Mouse (Mus musculus) MEL (cell line): Measurements from ENCODE around the gene Tor4a. TPM values are rescaled to one million over a fixed set of nuclear protein-coding genes. Genes with fewer than 3 reads are reported as not detected.

Experiments
- DNase-seq: peaks from one replicate; pipeline ENCODE4 v3.0.0; 2011; ENCODE audit warnings: low read depth, low spot score
- H3K27ac ChIP-seq: 2 replicates; pipeline ENCODE4 v1.5.1; 2012; ENCODE audit warnings: low read depth, mild to moderate bottlenecking, control low read depth, low read length, moderate library complexity; ENCODE audit not compliant: control insufficient read depth
- H3K27me3 ChIP-seq, 2 experiments: fragments of 150-350 bp in 1 of 2; sonication (generic) in 1 of 2; 2 replicates each; pipeline ENCODE4 v1.6.1; 2012; ENCODE audit warnings: low read length in 2 of 2, mild to moderate bottlenecking in 2 of 2, improper control_type of control experiment in 1 of 2, moderate library complexity in 1 of 2; ENCODE audit not compliant: insufficient read depth in 2 of 2, control insufficient read depth in 1 of 2
- H3K36me3 ChIP-seq, 2 experiments: 2 replicates each; pipeline ENCODE4 v1.6.1; 2012 to 2014; ENCODE audit warnings: low read length in 2 of 2, improper control_type of control experiment in 1 of 2, inconsistent platforms in 1 of 2, mild to moderate bottlenecking in 1 of 2; ENCODE audit not compliant: insufficient read depth in 2 of 2, control insufficient read depth in 1 of 2
- H3K4me1 ChIP-seq, 2 experiments: fragments of 150-350 bp in 1 of 2; sonication (generic) in 1 of 2; 2 replicates each; pipeline ENCODE4 v1.6.1; 2012; ENCODE audit warnings: low read length in 2 of 2, improper control_type of control experiment in 1 of 2, mild to moderate bottlenecking in 1 of 2; ENCODE audit not compliant: insufficient read depth in 2 of 2, control insufficient read depth in 1 of 2
- H3K4me3 ChIP-seq, 2 experiments: fragments of 150-350 bp in 1 of 2; sonication (generic) in 1 of 2; 2 replicates each; pipeline ENCODE4 v1.5.1; 2012; ENCODE audit warnings: low read depth in 2 of 2, low read length in 2 of 2, mild to moderate bottlenecking in 2 of 2, moderate library complexity in 2 of 2, control low read depth in 1 of 2, improper control_type of control experiment in 1 of 2; ENCODE audit not compliant: control insufficient read depth in 1 of 2, insufficient read depth in 1 of 2
- H3K79me2 ChIP-seq: 2 replicates; pipeline ENCODE4 v1.6.1; 2012; ENCODE audit warnings: mild to moderate bottlenecking, low read length, moderate library complexity; ENCODE audit not compliant: control insufficient read depth, poor library complexity, insufficient read depth
- H3K9ac ChIP-seq: 2 replicates; pipeline ENCODE4 v1.6.1; 2012; ENCODE audit warnings: low read depth, mild to moderate bottlenecking, control low read depth, low read length, moderate library complexity; ENCODE audit not compliant: control insufficient read depth, poor library complexity, severe bottlenecking
- H3K9me3 ChIP-seq: fragments of 150-350 bp; sonication (generic); replicated peaks from 2 replicates; pipeline ENCODE4 v1.6.1; 2012; ENCODE audit warnings: mild to moderate bottlenecking, low read length, improper control_type of control experiment, moderate library complexity; ENCODE audit not compliant: insufficient read depth
- E2F4 ChIP-seq: IDR thresholded peaks from 2 replicates; pipeline ENCODE4 v1.6.1; 2011; ENCODE audit warnings: low read depth, low read length, improper control_type of control experiment, borderline replicate concordance
- ELF1 ChIP-seq: IDR thresholded peaks from 2 replicates; pipeline ENCODE4 v1.6.1; 2014; ENCODE audit warnings: low read depth, mild to moderate bottlenecking, inconsistent platforms, low read length, improper control_type of control experiment, moderate library complexity
- EP300 ChIP-seq, 2 experiments: IDR thresholded peaks; 2 replicates each; pipeline ENCODE4 v1.6.1; 2011; ENCODE audit warnings: improper control_type of control experiment in 2 of 2, low read length in 2 of 2, low read depth in 1 of 2, mild to moderate bottlenecking in 1 of 2
- GABPA ChIP-seq: IDR thresholded peaks from 2 replicates; pipeline ENCODE4 v1.6.1; 2012; ENCODE audit warnings: low read depth, mild to moderate bottlenecking, inconsistent platforms, low read length, improper control_type of control experiment, moderate library complexity
- GATA1 ChIP-seq: IDR thresholded peaks from 2 replicates; pipeline ENCODE4 v1.6.1; 2011; ENCODE audit warnings: low read depth, low read length, improper control_type of control experiment
- JUND ChIP-seq: IDR thresholded peaks from 2 replicates; pipeline ENCODE4 v1.6.1; 2011; ENCODE audit warnings: low read depth, mild to moderate bottlenecking, improper control_type of control experiment, low read length
- KAT2A ChIP-seq: conservative IDR thresholded peaks from 2 replicates; pipeline ENCODE4 v1.6.1; 2012; ENCODE audit warnings: low read depth, low read length, improper control_type of control experiment, inconsistent platforms
- MAZ ChIP-seq: IDR thresholded peaks from 2 replicates; pipeline ENCODE4 v1.6.1; 2012; ENCODE audit warnings: low read depth, mild to moderate bottlenecking, inconsistent platforms, low read length, improper control_type of control experiment
- MEF2A ChIP-seq: IDR thresholded peaks from 2 replicates; pipeline ENCODE4 v1.6.1; 2014; ENCODE audit warnings: low read depth, mild to moderate bottlenecking, inconsistent platforms, low read length, improper control_type of control experiment; ENCODE audit not compliant: poor library complexity, insufficient replicate concordance, severe bottlenecking; ENCODE audit errors: extremely low read depth
- NRF1 ChIP-seq: IDR thresholded peaks from 2 replicates; pipeline ENCODE4 v1.6.1; 2014; ENCODE audit warnings: low read depth, mild to moderate bottlenecking, inconsistent platforms, low read length, improper control_type of control experiment, moderate library complexity; ENCODE audit not compliant: poor library complexity, insufficient read depth, severe bottlenecking
- POLR2A ChIP-seq, 2 experiments: IDR thresholded peaks; 2 replicates each; pipeline ENCODE4 v1.6.1; 2011 to 2012; ENCODE audit warnings: low read length in 2 of 2, mild to moderate bottlenecking in 2 of 2, control low read depth in 1 of 2, improper control_type of control experiment in 1 of 2, low read depth in 1 of 2, moderate library complexity in 1 of 2; ENCODE audit not compliant: control insufficient read depth in 1 of 2, insufficient read depth in 1 of 2, poor library complexity in 1 of 2
- POLR2AphosphoS2 ChIP-seq: IDR thresholded peaks from 2 replicates; pipeline ENCODE4 v1.6.1; 2011; ENCODE audit warnings: low read length, improper control_type of control experiment
- RAD21 ChIP-seq: IDR thresholded peaks from 2 replicates; pipeline ENCODE4 v1.6.1; 2011; ENCODE audit warnings: mild to moderate bottlenecking, low read depth, low read length, improper control_type of control experiment
- RCOR1 ChIP-seq: IDR thresholded peaks from 2 replicates; pipeline ENCODE4 v1.6.1; 2012; ENCODE audit warnings: low read depth, mild to moderate bottlenecking, inconsistent platforms, low read length, improper control_type of control experiment
- SMC3 ChIP-seq: IDR thresholded peaks from 2 replicates; pipeline ENCODE4 v1.6.1; 2011; ENCODE audit warnings: low read depth, low read length, improper control_type of control experiment
- TAL1 ChIP-seq: IDR thresholded peaks from 2 replicates; pipeline ENCODE4 v1.6.1; 2012; ENCODE audit warnings: mild to moderate bottlenecking, inconsistent platforms, low read length, moderate library complexity, mixed read lengths
- TBP ChIP-seq: IDR thresholded peaks from 2 replicates; pipeline ENCODE4 v1.8.0; 2011; ENCODE audit warnings: low read depth, low read length, improper control_type of control experiment
- TCF12 ChIP-seq: IDR thresholded peaks from 2 replicates; pipeline ENCODE4 v1.6.1; 2014; ENCODE audit warnings: low read depth, mild to moderate bottlenecking, inconsistent platforms, low read length, improper control_type of control experiment, moderate library complexity
- UBTF ChIP-seq: IDR thresholded peaks from 2 replicates; pipeline ENCODE4 v1.6.1; 2012; ENCODE audit warnings: low read depth, mild to moderate bottlenecking, inconsistent platforms, low read length, improper control_type of control experiment, moderate library complexity, borderline replicate concordance; ENCODE audit not compliant: insufficient read depth
- USF2 ChIP-seq, 2 experiments: IDR thresholded peaks; 2 replicates each; pipeline ENCODE4 v1.6.1; 2011 to 2012; ENCODE audit warnings: improper control_type of control experiment in 2 of 2, low read length in 2 of 2, borderline replicate concordance in 1 of 2, inconsistent platforms in 1 of 2, low read depth in 1 of 2, mild to moderate bottlenecking in 1 of 2; ENCODE audit not compliant: insufficient read depth in 1 of 2
- ZC3H11A ChIP-seq: IDR thresholded peaks from 2 replicates; pipeline ENCODE4 v1.6.1; 2012; ENCODE audit warnings: low read depth, mild to moderate bottlenecking, inconsistent platforms, low read length, improper control_type of control experiment
- ZKSCAN1 ChIP-seq: IDR thresholded peaks from 2 replicates; pipeline ENCODE4 v1.6.1; 2012; ENCODE audit warnings: low read depth, mild to moderate bottlenecking, inconsistent platforms, low read length, improper control_type of control experiment, moderate library complexity
- polyA plus RNA-seq, 2 experiments: library from polyadenylated mRNA; stranded (reverse) in 1 of 2; unstranded in 1 of 2; fragments of >175 nt in 1 of 2; fragments of >200 nt in 1 of 2; gene quantifications; 2 replicates each; pipeline versions ENCODE4 v1.2.1 to v1.2.4; 2012; ENCODE audit warnings: low replicate concordance in 2 of 2, low read depth in 1 of 2; ENCODE audit not compliant: insufficient read length in 2 of 2, insufficient read depth in 1 of 2, missing spikeins in 1 of 2
- total RNA-seq: library from RNA; depleted of rRNA; stranded (reverse); fragments of 300-350 nt; gene quantifications from 2 replicates; pipeline ENCODE4 v1.2.3, GENCODE M21; 2012

Tor4a gene
- total and polyA plus RNA-seq, 3 experiments, result 9.1 to 13.7 TPM; not detected in 1

- peak; percentile 82 for TF ChIP-seq MAZ
Measured at GRCm38 (mm10) chr2:25211121-25211670, 14.5 kb upstream of the Tor4a start, which contains the start of gene Nelfb (continued).

DNA sequence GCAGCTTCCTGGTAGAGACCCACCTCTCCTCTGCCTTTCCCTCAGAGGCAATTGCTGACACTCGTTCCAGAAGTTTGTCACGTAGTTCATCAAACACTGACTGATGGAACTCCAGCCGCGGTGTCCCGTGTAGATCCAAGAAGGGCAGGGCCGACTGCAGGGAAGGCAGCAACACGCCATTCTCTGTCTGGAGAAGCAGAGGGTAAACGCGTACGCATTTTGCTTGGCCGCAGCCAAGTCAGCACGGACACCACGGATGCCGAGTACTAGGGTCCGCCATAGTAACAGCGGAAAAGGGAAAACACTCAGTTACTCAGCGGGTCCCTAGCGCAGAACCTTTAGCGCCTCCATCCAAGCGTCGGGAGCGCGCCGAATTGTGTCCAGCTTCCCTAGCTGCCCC is 14.0 kb upstream of the Tor4a start:
- DNase-seq, result no peak

DNA sequence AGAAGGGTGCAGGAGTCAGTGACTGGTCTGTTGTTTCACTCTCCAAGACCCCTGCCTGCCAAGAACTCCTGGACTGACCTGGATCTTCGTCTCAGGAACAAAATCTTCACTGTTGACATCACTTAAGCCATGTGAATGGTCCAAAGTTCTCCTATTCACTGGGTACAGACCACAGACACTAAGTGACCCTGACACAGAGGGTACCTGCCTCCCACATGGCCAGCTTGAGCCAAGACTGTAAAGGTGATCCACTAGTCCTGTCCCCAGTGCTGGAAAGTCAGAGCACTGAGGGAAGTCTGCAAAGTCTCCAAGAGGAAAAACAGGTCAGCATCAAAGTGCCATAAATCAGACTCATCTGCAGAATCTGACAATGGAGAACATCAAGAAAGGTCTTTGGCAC is 10.9 kb upstream of the Tor4a start:
- H3K4me3 ChIP-seq, result no peak overlapping the region
- H3K27ac ChIP-seq, result no peak overlapping the region
- H3K9ac ChIP-seq, result no peak overlapping the region
- no peak for TF ChIP-seq RCOR1
- no peak for TF ChIP-seq GABPA
- TF ChIP-seq SMC3, result no peak
- TF ChIP-seq EP300 (IDR thresholded peaks at IDR 0.05; ENCODE audit: low read depth in 1 of 2, low read length in 2 of 2), result no peak
- no peak for TF ChIP-seq UBTF
- TF ChIP-seq MAZ, result no peak
- no peak for TF ChIP-seq POLR2AphosphoS2
- no peak for TF ChIP-seq NRF1
- TF ChIP-seq GATA1, result no peak
- TF ChIP-seq, all 39 proteins: peak for 0
- Histone ChIP-seq H3K4me1 (peaks cover 11 to 28% of the 10 kb centered on the region in 2 experiments), H3K27me3 (no peaks in the 10 kb centered on the region), H3K79me2 (peaks cover 21% of the 10 kb centered on the region), H3K9me3 (no peaks in the 10 kb centered on the region), H3K36me3 (peaks cover 6 to 19% of the 10 kb centered on the region in 2 experiments)
- DNase-seq, result no peak

More for the DNA sequence above, 14.0 kb upstream of the Tor4a start:
- TF ChIP-seq UBTF, result 0 out of 2 replicates have a peak, but pooled peaks have one; percentile 43
- TF ChIP-seq POLR2A (IDR thresholded peaks at IDR 0.05; ENCODE audit: control insufficient read depth in 1 of 2, insufficient read depth in 1 of 2, low read depth in 1 of 2, low read length in 2 of 2, poor library complexity in 1 of 2), result no peak
- TF ChIP-seq E2F4, result no peak
- Histone ChIP-seq H3K4me1 (peaks cover 6 to 17% of the 10 kb centered on the region in 2 experiments), H3K4me3 (peak overlapping the region; percentile 69 to 97), H3K27ac (peak overlapping the region; percentile 76), H3K79me2 (peaks cover 21% of the 10 kb centered on the region), H3K27me3 (no peaks in the 10 kb centered on the region), H3K9me3 (no peaks in the 10 kb centered on the region), H3K9ac (peak overlapping the region; percentile 93), H3K36me3 (peaks cover 2 to 11% of the 10 kb centered on the region in 2 experiments)

- H3K27ac ChIP-seq, result no peak overlapping the region
- H3K4me1 ChIP-seq, result peaks cover 5 to 11% of the 10 kb centered on the region in 2 experiments; a peak in 3 of 4 replicates
- DNase-seq, result peak; percentile 87
- H3K79me2 ChIP-seq, result peaks cover 2% of the 10 kb centered on the region; the same call in 1 of the 2 replicates
- H3K36me3 ChIP-seq, result peaks cover 7 to 9% of the 10 kb centered on the region in 2 experiments
- no peaks in the 10 kb centered on the region for H3K27me3 ChIP-seq
- no peaks in the 10 kb centered on the region for H3K9me3 ChIP-seq
- H3K4me3 ChIP-seq, result no peak overlapping the region
- no peak overlapping the region for H3K9ac ChIP-seq
- TF ChIP-seq ELF1 (no peak), MEF2A (no peak), E2F4 (no peak), ZC3H11A (no peak), ZKSCAN1 (no peak), NRF1 (no peak), TCF12 (0 out of 2 replicates have a peak, but pooled peaks have one; percentile 28), TBP (no peak), JUND (no peak), TAL1 (peak; percentile 30), KAT2A (no peak), RAD21 (peak; percentile 25), USF2 (IDR thresholded peaks at IDR 0.05; ENCODE audit: borderline replicate concordance in 1 of 2, insufficient read depth in 1 of 2, low read depth in 1 of 2, low read length in 2 of 2) (no peak)
Measured at GRCm38 (mm10) chr2:25203631-25204214, 7.0 kb upstream of the Tor4a start.
